Mouse (Mus musculus) neutrophil, adult 59 days (primary cell): Measurements from ENCODE around the gene Sema5b. TPM values are rescaled to one million over a fixed set of nuclear protein-coding genes. Genes with fewer than 3 reads are reported as not detected.

Experiments used
- total RNA-seq, 2 experiments: library from RNA; stranded (reverse); gene quantifications; 1 replicate in 1 of 2; 2 replicates in 1 of 2; pipeline ENCODE4 v1.2.4; 2023

Sema5b gene
- total RNA-seq: not detected

GRCm38 (mm10) chr16:35541117-35541641 is at the start of gene Sema5b:
Gene Sema5b, plus strand, starts transcription at chr16:35541145.

Other genes with a start within 250 kb of the Sema5b start
- 1 to 10 TPM; 3.0 to 4.6 TPM for gene Sec22a, start 177.2 kb upstream of the Sema5b start, total RNA-seq
- gene Pdia5, start 50.3 kb upstream of the Sema5b start, total RNA-seq: 1 to 10 TPM; 3.7 to 4.0 TPM
- gene Dirc2, start 228.2 kb downstream of the Sema5b start, total RNA-seq: 10 to 100 TPM; 19.2 to 22.4 TPM
- 10 to 100 TPM; 12.2 to 12.7 TPM for gene Hspbap1, start 229.2 kb downstream of the Sema5b start, total RNA-seq